Mouse (Mus musculus) ES-Bruce4 (cell line): ENCODE measurements around the gene Ccdc69.

Source experiments
- CTCF ChIP-seq: IDR thresholded peaks from one replicate; pipeline ENCODE4 v1.8.1; 2011; ENCODE audit warnings: low read depth, low read length
- EP300 ChIP-seq: IDR thresholded peaks from 2 replicates; pipeline ENCODE4 v1.6.1; 2011; ENCODE audit warnings: low read depth, low read length; ENCODE audit not compliant: insufficient read depth
- POLR2A ChIP-seq: IDR thresholded peaks from one replicate; pipeline ENCODE4 v1.8.1; 2011; ENCODE audit warnings: low read length; ENCODE audit not compliant: insufficient read depth

GRCm38 (mm10) chr11:55121430-55121829 is 43.5 kb upstream of the Ccdc69 start:
- TF ChIP-seq CTCF (no peak), POLR2A (no peak), EP300 (no peak)
